Mouse (Mus musculus): ENCODE data around the gene Plp1.

Gene Plp1

DNA sequence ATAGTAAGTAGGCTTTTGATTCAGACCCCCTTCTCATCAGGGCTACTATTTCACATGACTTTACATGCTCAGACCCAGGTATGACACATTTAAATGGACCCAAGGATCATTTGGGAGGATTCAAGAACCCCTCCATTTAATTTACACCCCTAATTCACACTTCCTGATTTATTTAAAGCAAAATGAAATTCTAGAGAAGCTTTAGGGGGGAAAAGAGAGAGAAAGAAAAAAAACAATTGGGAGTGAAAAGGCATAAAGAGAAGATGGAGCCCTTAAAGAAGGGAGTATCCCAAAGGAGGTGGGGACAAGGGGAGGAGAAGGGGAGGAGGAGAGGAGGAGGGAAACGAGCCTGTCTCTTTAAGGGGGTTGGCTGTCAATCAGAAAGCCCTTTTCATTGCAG is at the start of gene Plp1:
Plp1 (plus strand) TSS at position 301 of the 400 bp plus-strand sequence.
- no peak for DNase-seq (ENCODE audit: low read depth in 2 of 2, low spot score in 2 of 2)

DNA sequence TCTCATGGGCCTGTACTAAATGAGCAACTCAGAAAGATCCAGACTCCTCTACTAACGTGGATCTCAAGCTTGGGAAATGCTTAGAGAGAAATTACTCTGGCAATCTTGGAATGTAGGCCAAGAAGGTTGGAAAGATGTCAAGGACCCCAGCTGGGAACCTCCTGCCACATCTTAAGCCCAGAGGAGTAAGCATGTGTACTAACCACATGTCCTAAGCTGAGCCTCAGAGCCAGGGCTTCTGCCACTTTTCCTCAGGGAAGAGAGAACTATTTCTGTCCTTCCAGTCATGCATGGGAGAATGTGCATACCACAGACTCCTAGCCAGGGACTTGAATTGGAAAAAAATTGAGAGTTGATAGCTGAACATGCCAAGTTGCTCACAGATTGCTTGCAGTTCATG is 49.4 kb upstream of the Plp1 start:
- no peak for DNase-seq (ENCODE audit: low read depth in 2 of 2, low spot score in 2 of 2)

GRCm38 (mm10) chrX:136778046-136778445 is 44.4 kb upstream of the Plp1 start:
- DNase-seq (ENCODE audit: low read depth in 2 of 2, low spot score in 2 of 2) = no peak

- DNase-seq (ENCODE audit: low read depth in 2 of 2, low spot score in 2 of 2) = no peak
Measured at GRCm38 (mm10) chrX:136779262-136779661, 43.2 kb upstream of the Plp1 start.

DNA sequence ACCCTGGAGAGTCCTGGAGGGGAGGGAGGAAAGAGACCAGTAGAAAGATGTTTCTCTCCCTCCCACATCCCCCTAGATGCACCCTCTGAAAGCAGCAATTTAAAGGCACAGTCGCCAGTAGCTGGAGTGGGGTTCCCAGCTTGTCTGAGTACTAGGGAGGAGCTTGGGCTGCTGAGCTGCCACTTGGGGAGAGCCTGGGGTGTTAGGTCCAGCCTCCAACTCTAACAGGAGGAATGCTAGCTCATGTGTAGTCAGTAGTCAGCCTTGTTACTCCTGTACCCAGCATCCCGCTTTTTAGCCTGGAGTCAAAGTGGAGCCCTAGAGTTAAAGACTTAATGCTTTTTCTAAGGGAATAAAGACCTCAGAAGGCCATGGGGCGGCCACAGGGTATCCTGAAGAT is 42.4 kb upstream of the Plp1 start, which contains the start of gene Glra4:
Glra4 (minus strand) TSS at position 101 of the 400 bp plus-strand sequence.
- no peak for DNase-seq (ENCODE audit: low read depth in 2 of 2, low spot score in 2 of 2)

DNA sequence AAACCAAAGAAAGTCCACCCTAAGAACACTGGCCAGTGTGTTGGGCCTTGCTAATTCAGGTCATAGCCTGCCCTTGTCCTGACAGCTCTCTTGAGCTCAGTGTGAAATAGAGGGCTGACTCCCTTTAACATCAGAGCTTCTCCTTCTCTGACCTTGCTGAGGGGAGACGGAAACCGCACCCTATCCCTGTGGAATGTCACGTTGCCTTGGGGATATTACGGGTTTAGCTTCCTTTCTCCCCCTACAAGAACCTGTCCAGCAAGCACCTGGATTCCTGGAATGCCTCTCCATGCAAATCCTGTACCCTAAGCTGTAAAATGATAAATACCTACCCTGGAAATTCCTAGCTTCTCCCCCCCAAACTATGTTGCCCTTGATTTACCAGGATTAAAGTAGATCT is 33.0 kb upstream of the Plp1 start:
- no peak for DNase-seq (ENCODE audit: low read depth in 2 of 2, low spot score in 2 of 2)

GRCm38 (mm10) chrX:136797223-136797622 is 25.2 kb upstream of the Plp1 start:
- DNase-seq (ENCODE audit: low read depth in 2 of 2, low spot score in 2 of 2) = no peak

DNA sequence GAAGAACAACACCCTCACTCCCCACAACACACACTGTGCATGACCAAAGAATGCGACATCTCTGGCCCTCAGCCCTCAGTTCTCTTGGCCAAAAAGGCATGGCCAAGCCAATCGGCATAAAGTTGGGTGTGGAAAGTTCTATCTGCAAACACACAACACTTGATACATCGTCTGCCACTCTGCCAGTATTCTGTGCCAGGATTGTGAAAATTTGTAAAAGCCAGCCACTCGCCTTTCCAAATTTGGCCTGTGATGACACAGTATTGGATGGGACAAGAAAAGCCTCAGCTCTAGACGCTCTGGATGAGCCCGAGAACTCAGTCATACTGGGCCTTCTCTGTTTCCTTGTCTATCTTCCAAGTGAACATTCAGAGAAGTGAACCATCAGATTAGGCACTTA is 2.7 kb upstream of the Plp1 start:
- no peak for DNase-seq (ENCODE audit: low read depth in 2 of 2, low spot score in 2 of 2)

- DNase-seq (ENCODE audit: low read depth in 2 of 2, low spot score in 2 of 2) = peak; percentile 5 to 38
Measured at GRCm38 (mm10) chrX:136820250-136820649, 2.2 kb upstream of the Plp1 start.

- no peak for DNase-seq (ENCODE audit: low read depth in 2 of 2, low spot score in 2 of 2)
Measured at GRCm38 (mm10) chrX:136825016-136825415, 2.5 kb downstream of the Plp1 start.

DNA sequence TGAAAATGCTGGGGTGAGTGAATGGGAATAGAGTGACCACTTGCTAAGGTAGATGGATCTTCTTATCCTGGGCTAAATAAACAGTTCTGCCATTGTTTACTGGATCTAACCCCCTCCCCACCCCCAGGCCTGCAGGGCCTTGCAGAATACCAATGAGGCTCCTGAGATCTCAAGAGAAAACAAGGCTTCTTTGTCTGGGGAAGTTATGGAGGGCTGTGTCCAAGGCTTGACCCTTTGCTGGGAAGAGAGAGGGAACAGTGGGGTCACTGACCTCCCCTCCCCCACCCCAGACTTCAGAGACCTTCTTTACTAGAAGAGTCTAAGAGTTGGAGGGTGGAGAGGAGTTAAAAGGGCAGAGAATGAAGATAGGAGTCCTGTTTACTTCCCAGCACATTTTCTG is 6.1 kb downstream of the Plp1 start:
- DNase-seq (ENCODE audit: low read depth in 2 of 2, low spot score in 2 of 2) = no peak

- no peak for DNase-seq (ENCODE audit: low read depth in 2 of 2, low spot score in 2 of 2)
Measured at GRCm38 (mm10) chrX:136850300-136850699, 27.8 kb downstream of the Plp1 start.

DNA sequence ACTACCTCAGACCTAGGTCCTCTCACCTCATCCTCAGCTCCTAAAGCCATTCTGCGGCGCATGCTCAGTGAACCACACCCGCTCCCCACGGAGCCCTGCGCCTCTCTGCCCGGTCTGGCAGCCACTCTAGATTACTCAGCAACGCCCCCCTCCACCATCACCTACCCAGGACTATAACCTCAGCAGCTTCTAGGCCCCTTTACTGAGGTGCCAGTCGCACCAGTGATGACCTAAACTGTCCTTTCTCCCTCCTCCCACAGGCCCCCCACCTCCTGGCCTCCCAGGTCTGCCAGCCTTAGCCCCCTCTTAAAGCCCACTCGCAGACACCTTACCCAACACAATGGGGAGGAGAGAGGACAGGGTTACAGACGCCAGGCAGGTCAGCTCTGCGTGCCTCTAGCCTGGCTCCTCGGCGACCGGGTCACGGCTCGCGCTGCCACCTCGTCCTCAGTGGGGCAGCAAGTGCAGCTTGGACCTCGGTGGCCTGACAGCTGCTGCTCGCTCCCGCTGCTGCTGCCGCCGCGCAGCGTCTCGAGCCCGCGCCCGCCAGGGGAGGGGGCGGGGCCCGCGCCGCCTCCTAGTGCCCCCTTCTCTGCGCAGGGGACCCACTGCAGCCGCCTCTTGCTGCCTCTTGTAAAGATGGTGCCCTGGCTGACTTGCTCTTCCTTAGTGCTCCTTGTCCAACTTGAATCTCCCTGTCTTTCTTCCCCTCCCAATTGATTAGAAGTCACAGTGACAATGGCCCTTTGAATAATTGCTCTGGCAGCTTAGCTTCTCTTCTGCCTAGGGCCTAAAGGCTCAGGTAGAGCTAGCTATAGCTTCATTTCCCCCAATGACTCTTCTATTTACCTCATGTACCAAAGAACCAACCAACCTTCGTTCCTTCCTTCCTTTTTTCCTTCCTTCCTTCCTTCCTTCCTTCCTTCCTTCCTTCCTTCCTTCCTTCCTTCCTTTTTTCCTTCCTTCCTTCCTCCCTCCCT is 45.9 kb downstream of the Plp1 start, which contains the start of gene Rab9b:
Rab9b (minus strand) TSS at position 695 of the 980 bp plus-strand sequence.
- DNase-seq (ENCODE audit: low read depth in 2 of 2, low spot score in 2 of 2) = no peak

All from CD8-positive naive resting alpha-beta T cell, adult 2 months (primary cell).